Mouse (Mus musculus) lung, postnatal 36 days (tissue): ENCODE data around the gene Amz2.
"Not testable (repeated sequence)": the region's sequence is repeated elsewhere in the genome, so short reads cannot be mapped to it uniquely, and the experiment has no call there.

Experiments used
- DNase-seq: peaks from one replicate; pipeline ENCODE4 v3.0.0; 2022; ENCODE audit warnings: mixed read lengths

Amz2 gene

GRCm38 (mm10) chr11:109470921-109471861 lies 45.4 kb downstream of the Amz2 start:
- no peak for DNase-seq

- DNase-seq, result no peak
Measured at GRCm38 (mm10) chr11:109472171-109472691, 46.5 kb downstream of the Amz2 start.

- DNase-seq, result no peak
Measured at GRCm38 (mm10) chr11:109472821-109473170, 47.0 kb downstream of the Amz2 start.

- DNase-seq, result peak; percentile 79
Measured at GRCm38 (mm10) chr11:109473171-109474085, 47.7 kb downstream of the Amz2 start, which contains the start of the genes Arsg and Slc16a6. TSS of gene Arsg (plus strand) at chr11:109473374. TSS of gene Slc16a6 (minus strand) at chr11:109473598.

- no peak for DNase-seq
Measured at GRCm38 (mm10) chr11:109474086-109474742, 48.5 kb downstream of the Amz2 start.

- DNase-seq, result no peak
Measured at GRCm38 (mm10) chr11:109474836-109475235, 49.1 kb downstream of the Amz2 start.

- DNase-seq, result no peak
Measured at GRCm38 (mm10) chr11:109475717-109476116, 50.0 kb downstream of the Amz2 start.

GRCm38 (mm10) chr11:109476241-109476640 lies 50.5 kb downstream of the Amz2 start:
- no peak for DNase-seq

GRCm38 (mm10) chr11:109476653-109477052 lies 50.9 kb downstream of the Amz2 start:
- DNase-seq, result no peak

GRCm38 (mm10) chr11:109477606-109478380 lies 52.0 kb downstream of the Amz2 start:
- DNase-seq, result no peak

GRCm38 (mm10) chr11:109479575-109480285 lies 54.0 kb downstream of the Amz2 start:
- DNase-seq, result no peak

- no peak for DNase-seq
Measured at GRCm38 (mm10) chr11:109480440-109480839, 54.7 kb downstream of the Amz2 start.

GRCm38 (mm10) chr11:109485398-109486045 lies 59.8 kb downstream of the Amz2 start:
- DNase-seq, result peak; percentile 72

GRCm38 (mm10) chr11:109487111-109487510 lies 61.4 kb downstream of the Amz2 start:
- no peak for DNase-seq

GRCm38 (mm10) chr11:109487991-109488684 lies 62.4 kb downstream of the Amz2 start:
- DNase-seq, result no peak

GRCm38 (mm10) chr11:109489763-109490162 lies 64.0 kb downstream of the Amz2 start:
- no peak for DNase-seq

GRCm38 (mm10) chr11:109491844-109492243 lies 66.1 kb downstream of the Amz2 start:
- DNase-seq, result no peak

- DNase-seq, result not testable (repeated sequence)
Measured at GRCm38 (mm10) chr11:109492847-109493464, 67.2 kb downstream of the Amz2 start.
